Mouse (Mus musculus): ENCODE data around the gene Lin28b.

The Lin28b gene

DNA sequence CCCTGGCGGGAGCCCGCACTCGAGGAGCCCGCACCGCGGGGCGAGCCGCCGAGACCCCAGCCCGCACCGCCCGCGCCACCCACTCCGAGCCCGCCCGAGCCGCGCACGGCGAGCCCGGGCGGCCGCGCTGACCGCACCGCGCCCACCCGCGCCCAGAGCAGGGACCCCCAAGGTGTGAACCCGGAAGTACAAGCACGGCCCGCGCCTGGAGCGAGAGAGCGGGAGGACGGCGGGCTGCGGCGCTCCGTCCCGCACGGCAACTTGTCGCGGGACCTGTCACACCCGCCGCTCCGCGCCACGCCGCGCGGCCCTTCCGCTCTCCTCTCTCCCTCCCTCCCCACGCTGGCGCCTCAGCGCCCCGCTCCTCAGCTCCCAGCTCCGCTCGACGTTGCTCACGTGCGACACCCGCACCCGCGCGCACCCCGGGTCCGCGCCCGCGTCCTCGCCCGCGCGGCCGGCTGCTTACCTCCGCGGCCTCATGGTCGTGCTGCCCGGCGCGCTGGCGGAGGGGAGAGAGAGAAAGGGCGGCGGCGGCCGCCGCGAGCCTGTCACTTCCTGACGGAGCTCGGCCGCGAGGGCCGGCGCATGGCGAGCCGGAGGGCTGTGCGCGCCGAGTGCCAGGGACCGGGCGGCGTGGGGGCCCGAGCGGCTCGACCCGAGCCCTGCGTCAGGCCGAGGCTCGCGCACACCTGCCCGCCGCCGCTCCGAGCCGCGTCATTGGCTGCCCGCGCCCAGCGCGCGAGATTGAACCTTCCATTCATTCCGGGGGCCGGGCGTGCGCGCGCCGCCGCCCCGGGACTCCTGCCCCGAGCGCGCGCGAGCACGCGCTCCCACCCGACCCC is at the start of gene Lin28b:
Gene Lin28b, minus strand, starts transcription at position 635 of the 842 bp plus-strand sequence.
- DNase-seq (ENCODE audit: low spot score): peak; percentile 79

- DNase-seq (ENCODE audit: low spot score): peak; percentile 7
Measured at GRCm38 (mm10) chr10:45511764-45512163, 25.6 kb upstream of the Lin28b start.

DNA sequence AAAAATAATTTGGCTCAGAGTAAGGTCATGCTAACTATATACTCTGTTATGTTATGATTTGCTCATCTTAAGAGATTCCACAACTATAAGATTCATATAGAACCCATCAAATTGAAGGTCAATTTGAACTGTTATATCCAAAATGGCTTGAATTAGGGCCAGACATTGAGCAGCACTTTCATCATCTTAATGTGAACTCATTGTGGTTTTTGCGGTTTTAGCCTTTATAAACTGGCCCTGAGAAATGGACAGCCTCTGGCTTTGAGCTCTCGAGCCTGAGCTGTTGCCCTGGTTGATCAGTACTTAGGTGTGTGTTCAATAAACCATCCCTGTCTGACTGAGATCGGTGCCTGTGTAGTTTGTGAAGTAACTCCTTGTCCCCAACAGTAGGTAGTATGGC is 24.5 kb upstream of the Lin28b start:
- DNase-seq (ENCODE audit: low spot score): no peak

DNA sequence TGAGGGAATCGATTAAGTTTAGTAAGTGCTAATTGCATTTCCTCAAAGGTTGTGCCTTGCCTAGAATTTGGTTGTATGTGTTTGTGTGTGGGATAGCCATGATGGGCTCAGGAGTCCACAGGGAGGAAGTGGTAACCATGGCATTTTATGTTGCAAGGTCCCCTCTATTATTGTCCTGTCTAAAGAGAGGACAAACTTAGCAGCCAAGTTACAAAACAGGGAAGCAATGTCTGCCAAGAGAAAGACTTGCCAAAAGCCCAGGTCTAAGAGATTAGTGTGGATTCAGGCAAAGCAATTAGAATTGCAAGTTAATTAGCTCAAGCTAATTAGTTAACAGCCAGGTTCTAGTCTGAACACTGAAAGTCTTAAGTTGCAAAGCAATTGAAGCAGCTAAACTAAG is 14.1 kb upstream of the Lin28b start:
- no peak for DNase-seq (ENCODE audit: low spot score)

DNA sequence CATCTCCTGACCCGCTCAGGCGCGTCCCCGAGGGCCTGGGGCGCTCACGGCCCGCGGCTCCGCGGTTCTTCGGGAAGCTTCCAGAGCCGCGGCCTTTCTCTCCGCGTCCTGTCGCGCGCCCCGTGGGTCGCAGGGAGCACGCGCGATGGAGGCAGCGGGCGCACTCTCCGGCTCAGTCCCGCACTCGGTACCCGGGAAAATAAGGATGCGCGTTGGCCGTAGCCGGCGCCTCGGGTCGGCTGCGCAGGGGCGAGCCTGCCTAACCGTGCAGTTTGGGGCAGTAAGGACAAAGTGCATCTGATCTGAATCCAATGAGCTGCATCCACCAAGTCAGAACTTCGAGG is 380 bp upstream of the Lin28b start:
- DNase-seq (ENCODE audit: low spot score): no peak

GRCm38 (mm10) chr10:45485226-45485760 is 902 bp downstream of the Lin28b start:
- DNase-seq (ENCODE audit: low spot score): peak; percentile 68

DNA sequence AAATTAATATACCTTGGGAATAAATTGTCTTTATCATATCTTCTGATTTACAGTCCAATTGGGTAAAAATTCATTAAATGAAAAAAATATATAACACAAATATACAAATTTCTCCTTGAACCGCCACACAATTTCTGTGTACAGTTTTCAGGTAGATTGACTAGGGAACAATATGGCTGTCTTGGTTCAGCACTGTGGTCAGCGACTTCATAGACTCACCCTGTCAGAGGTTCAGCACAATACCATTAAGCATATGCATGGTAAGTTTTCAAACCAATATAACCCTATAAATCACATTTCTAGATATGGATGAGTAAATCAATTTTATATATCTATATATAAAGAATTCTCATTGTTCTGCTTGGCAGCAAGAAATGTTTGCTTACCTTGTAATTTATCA is 3.0 kb downstream of the Lin28b start:
- DNase-seq (ENCODE audit: low spot score): peak; percentile 64

DNA sequence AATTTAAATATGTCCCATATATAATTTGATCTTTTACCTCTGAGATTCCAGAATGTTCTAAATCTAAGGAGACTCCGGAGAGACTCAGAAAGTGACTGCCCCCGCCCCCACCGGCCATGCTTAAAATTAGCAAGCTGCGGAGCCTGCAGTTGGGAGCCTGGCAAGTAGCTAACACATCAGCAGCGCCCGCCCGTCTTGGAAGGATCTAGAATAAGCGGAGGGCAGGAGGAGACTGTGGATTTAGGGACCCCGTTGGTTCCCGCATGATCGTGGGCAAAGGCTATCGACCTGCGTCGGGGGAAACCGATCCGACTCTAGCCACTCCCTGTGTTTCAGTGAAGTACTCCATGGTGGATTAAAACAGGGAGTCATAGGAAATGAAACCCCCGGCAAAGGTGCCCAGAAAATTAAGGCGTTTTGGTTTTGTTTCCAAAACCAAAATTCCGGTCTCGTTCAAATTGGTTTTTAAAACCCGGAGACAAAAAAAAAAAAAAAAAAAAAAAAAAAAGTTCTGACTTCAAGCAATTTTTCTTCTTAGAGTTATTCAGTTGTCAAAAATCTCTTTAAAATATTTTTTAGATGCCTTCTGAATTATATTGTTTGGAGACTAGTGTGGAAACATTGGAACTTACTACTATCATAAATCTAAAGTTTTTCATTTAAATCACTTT is 12.4 kb downstream of the Lin28b start:
- DNase-seq (ENCODE audit: low spot score): peak; percentile 45

DNA sequence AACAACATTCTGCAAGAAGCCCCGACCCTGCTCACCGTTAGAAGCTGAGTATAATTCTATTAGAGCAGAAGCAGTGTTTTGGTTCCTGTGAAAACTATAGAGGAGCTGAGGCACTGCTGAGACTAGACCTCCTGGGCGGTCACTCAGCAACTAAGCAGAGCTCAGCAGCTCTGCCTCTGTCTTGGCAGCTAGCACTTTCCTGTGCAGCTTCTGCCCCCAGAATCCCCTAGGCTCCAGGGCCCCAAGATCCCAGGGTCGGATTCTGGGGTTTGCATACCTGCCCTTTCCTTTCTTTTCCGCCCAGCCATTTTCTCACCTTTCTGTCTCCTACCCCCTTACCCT is 13.1 kb downstream of the Lin28b start:
- DNase-seq (ENCODE audit: low spot score): peak; percentile 43

- DNase-seq (ENCODE audit: low spot score): no peak
Measured at GRCm38 (mm10) chr10:45472431-45473142, 13.6 kb downstream of the Lin28b start.

DNA sequence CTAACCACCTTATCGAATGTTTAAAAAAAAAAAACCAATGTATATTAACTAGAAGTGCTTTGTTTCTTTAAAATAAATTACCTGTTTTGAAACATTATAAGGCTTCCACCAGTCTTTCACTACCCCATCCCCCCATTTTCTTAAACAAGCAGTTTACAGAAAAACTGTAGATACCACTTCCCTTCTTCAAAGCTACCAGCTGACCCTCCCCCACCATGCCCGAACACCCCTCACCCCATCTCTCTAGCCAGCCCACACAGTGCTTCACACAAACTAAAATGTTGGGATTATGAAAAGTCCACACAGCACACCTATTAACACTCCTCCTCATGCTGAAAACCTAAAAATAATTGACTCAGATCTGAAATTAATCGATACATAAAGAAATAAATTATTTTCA is 14.9 kb downstream of the Lin28b start:
- DNase-seq (ENCODE audit: low spot score): no peak

GRCm38 (mm10) chr10:45470079-45470739 is 16.0 kb downstream of the Lin28b start:
- peak; percentile 64 for DNase-seq (ENCODE audit: low spot score)

DNA sequence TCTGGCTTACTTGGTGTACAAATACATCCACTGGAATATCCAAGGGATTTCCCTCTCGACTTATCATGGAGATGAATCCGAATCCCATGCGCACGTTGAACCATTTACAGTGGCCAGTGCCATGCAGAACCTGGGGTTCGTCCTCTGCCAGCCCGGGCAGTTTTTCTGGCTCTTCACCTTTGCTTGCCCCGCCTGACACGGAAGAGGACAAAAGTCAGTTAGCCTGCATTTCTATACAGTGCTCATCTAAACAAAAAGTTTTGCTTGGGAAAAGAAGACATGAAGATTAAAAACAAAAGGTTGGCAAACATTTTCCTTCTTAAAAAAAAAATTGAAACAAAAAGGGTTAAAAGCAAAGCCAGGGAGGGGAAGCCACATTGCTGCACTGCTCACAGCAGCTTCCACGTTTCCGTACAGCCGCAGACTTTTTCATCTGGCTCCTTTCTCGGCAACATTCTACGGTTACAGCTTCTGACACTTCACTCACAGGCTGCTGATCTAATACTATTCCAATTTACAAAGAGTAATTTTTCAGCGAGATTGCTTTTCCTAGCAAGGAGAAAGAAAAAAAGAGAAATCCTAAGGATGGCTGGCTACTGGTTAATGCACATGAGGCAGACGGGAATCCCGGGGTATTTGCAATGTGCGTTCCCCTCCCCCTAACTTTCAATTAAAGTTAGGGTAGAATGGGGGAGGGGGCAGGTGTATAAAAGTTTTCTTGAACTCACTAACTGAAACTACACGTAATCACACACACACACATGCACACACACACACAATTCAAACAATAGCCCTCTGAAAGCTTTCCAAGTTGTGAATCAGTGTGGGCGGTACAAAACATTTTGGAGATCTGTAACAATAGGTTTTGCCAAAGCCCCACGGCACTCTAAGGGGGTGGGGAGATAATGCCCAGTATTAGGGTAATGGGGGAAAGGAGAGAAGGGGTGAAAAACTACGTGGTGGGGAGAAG is 16.9 kb downstream of the Lin28b start:
- peak; percentile 68 for DNase-seq (ENCODE audit: low spot score)

- DNase-seq (ENCODE audit: low spot score): peak; percentile 27
Measured at GRCm38 (mm10) chr10:45468180-45468915, 17.8 kb downstream of the Lin28b start.

DNA sequence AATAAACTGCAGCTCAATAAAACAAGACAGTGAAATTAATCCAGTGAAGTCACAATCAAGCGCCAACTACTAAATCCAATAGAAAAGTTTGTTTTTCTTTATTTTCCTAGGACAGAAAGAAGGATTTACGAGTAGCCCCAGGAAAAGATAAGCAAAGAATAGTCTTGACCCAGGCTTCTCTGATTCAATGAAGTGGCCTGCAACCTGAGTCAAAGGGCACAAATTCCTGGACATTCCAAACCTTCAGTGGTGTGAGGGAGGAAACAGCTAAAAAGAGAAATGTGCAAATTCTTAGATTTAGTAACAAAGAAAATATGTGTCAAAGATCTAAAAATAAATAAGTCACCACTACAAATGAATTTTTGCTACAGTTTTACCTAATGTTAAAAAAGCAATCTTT is 27.6 kb downstream of the Lin28b start:
- DNase-seq (ENCODE audit: low spot score): no peak

DNA sequence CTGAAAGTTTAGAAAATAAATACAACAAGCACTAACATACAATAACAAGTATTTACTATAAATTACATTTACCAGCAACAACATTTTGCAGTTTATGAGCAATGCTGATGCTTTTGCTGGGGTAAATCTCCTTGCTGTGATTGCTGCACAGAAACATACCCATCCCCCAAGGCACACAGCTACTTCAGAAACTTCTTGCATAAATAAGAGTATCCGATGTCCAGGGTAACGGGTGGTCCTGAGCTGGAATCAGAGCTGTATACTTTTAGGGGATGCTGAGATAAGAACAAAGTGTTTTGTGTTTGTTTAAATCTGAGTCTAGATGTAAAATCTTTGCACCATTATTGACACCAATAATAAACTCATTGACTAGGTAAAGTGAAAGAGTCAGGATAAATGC is 28.1 kb downstream of the Lin28b start:
- no peak for DNase-seq (ENCODE audit: low spot score)

DNA sequence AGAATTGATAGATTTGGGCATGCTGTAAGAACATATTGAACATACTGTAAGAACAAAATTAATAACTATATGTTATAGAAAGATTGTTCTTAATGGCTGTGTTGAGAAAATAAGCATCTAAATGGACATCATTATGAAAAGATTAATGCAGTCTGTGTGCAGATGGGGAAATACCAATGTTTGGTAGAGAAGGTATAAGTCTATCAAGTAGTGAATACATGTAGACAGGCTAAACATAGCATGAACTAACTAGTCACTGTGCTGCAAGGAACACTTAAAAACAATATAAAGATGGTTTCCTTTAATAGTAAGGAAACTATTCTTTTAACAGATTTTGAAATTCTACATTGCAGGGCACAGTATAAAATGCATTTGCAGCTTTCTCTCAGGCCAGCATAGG is 39.6 kb downstream of the Lin28b start:
- no peak for DNase-seq (ENCODE audit: low spot score)

GRCm38 (mm10) chr10:45446215-45446614 is 40.0 kb downstream of the Lin28b start:
- peak; percentile 60 for DNase-seq (ENCODE audit: low spot score)

- no peak for DNase-seq (ENCODE audit: low spot score)
Measured at GRCm38 (mm10) chr10:45422372-45422771, 63.8 kb downstream of the Lin28b start.

DNA sequence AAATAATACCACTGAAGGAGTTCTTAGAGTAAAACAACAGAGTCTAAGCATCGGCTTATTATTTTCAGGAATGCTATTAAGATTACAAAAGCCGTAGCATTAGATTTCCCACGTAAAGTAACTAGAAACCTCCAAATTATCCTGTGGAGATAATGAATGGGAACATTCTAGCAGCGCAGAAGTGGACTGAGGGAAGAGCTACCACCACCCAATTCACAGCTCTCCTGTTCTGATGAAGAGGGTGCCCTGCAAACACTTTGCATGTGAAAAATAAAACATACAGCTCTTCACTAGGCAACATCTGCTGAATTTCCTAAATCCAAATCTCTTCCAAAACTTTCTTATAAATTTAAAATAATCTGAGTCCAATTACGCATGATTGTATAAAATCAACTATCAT is 74.1 kb downstream of the Lin28b start:
- no peak for DNase-seq (ENCODE audit: low spot score)

Data from retina, embryonic 14.5 days (tissue).